Mouse (Mus musculus) kidney, adult 2 months (tissue): ENCODE results near the gene Fam163b. TPM values are rescaled to one million over a fixed set of nuclear protein-coding genes. Genes with fewer than 3 reads are reported as not detected.

Experiments
- DNase-seq: peaks from one replicate; pipeline ENCODE4 v3.0.0; 2021
- H3K27ac ChIP-seq: fragments of 200-500 bp; 2 replicates; pipeline ENCODE4 v1.5.1; 2012; ENCODE audit warnings: low read depth, low read length, control low read depth, inconsistent platforms; ENCODE audit not compliant: insufficient read depth
- H3K27me3 ChIP-seq: fragments of 200-500 bp; replicated peaks from 2 replicates; pipeline ENCODE4 v1.6.1; 2012; ENCODE audit warnings: mild to moderate bottlenecking, moderate library complexity, low read length, inconsistent platforms; ENCODE audit not compliant: control insufficient read depth, insufficient read depth
- H3K36me3 ChIP-seq: fragments of 200-500 bp; 2 replicates; pipeline ENCODE4 v1.6.1; 2012; ENCODE audit warnings: mild to moderate bottlenecking, moderate library complexity, low read length, inconsistent platforms; ENCODE audit not compliant: control insufficient read depth, insufficient read depth
- H3K4me1 ChIP-seq: fragments of 200-500 bp; 2 replicates; pipeline ENCODE4 v1.6.1; 2011; ENCODE audit warnings: low read length; ENCODE audit not compliant: control insufficient read depth, insufficient read depth
- H3K4me3 ChIP-seq: fragments of 200-500 bp; 2 replicates; pipeline ENCODE4 v1.5.1; 2011; ENCODE audit warnings: mild to moderate bottlenecking, low read depth, low read length, control low read depth; ENCODE audit not compliant: insufficient read depth
- CTCF ChIP-seq: fragments of 200-500 bp; conservative IDR thresholded peaks from 2 replicates; pipeline ENCODE4 v1.5.1; 2011; ENCODE audit warnings: low read depth, mild to moderate bottlenecking, control low read depth, low read length, moderate library complexity, mixed read lengths; ENCODE audit not compliant: insufficient read depth, insufficient read length
- POLR2A ChIP-seq: fragments of 200-500 bp; IDR thresholded peaks from one replicate; pipeline ENCODE4 v1.6.1; 2011; ENCODE audit warnings: low read depth, low read length, control low read depth
- WGBS: fragments of 180-500 bp; shearing (Covaris S2); methylation state at CpG from one replicate; pipeline ENCODE4 v1.1.7; 2018; 5-methylcytosine and 5-hydroxymethylcytosine counted together
- polyA plus RNA-seq: library from polyadenylated mRNA; depleted of rRNA; stranded (reverse); fragments of >200 nt; gene quantifications from 2 replicates; pipeline ENCODE4 v1.2.3, GENCODE M21; 2012; rRNA removed

The Fam163b gene
- polyA plus RNA-seq, 1 experiment = 0.38 TPM

- DNase-seq = no peak
- TF ChIP-seq POLR2A (no peak), CTCF (no peak)
- Histone ChIP-seq H3K27ac (no peak overlapping the region), H3K27me3 (no peaks in the 10 kb centered on the region), H3K4me1 (peaks cover 6% of the 10 kb centered on the region; the same call in 1 of the 2 replicates), H3K4me3 (no peak overlapping the region), H3K36me3 (no peaks in the 10 kb centered on the region)
- 87% methylated on average over 2 of the region's 2 CpGs for WGBS
These were observed 72.0 kb downstream of the Fam163b start for GRCm38 (mm10) chr2:27070247-27070813.

- Histone ChIP-seq H3K4me1 (peaks cover 3% of the 10 kb centered on the region; the same call in 1 of the 2 replicates), H3K4me3 (no peak overlapping the region), H3K27me3 (no peaks in the 10 kb centered on the region), H3K36me3 (no peaks in the 10 kb centered on the region), H3K27ac (no peak overlapping the region)
- WGBS = 70% methylated on average over 3 of the region's 3 CpGs
- DNase-seq = no peak
- TF ChIP-seq POLR2A = no peak
- TF ChIP-seq CTCF = no peak
These were observed 72.6 kb downstream of the Fam163b start for GRCm38 (mm10) chr2:27069646-27070045.

GRCm38 (mm10) chr2:27067996-27068395 lies 74.3 kb downstream of the Fam163b start:
- DNase-seq = no peak
- H3K36me3 ChIP-seq = no peaks in the 10 kb centered on the region
- no peak overlapping the region for H3K27ac ChIP-seq
- no peaks in the 10 kb centered on the region for H3K4me1 ChIP-seq
- WGBS = 69% methylated on average over 2 of the region's 2 CpGs
- TF ChIP-seq CTCF (no peak), POLR2A (no peak)
- no peak overlapping the region for H3K4me3 ChIP-seq
- no peaks in the 10 kb centered on the region for H3K27me3 ChIP-seq

GRCm38 (mm10) chr2:27067124-27067523 lies 75.2 kb downstream of the Fam163b start:
- no peak for DNase-seq
- Histone ChIP-seq H3K4me3 (no peak overlapping the region), H3K27me3 (no peaks in the 10 kb centered on the region), H3K36me3 (no peaks in the 10 kb centered on the region), H3K4me1 (peaks cover 3% of the 10 kb centered on the region; the same call in 1 of the 2 replicates), H3K27ac (no peak overlapping the region)
- WGBS = 88% methylated on average over 2 of the region's 2 CpGs
- no peak for TF ChIP-seq CTCF
- no peak for TF ChIP-seq POLR2A

Other genes starting within 250 kb of the Fam163b start
- 6.4 and 7.0 TPM in 2 replicates for gene Surf6, start 239.6 kb downstream of the Fam163b start, polyA plus RNA-seq
- gene Med22, start 231.8 kb downstream of the Fam163b start, polyA plus RNA-seq = 39.5 and 42.6 TPM in 2 replicates
- 805 and 948 TPM in 2 replicates for gene Rpl7a, start 231.7 kb downstream of the Fam163b start, polyA plus RNA-seq
- gene Surf2, start 226.1 kb downstream of the Fam163b start, polyA plus RNA-seq = 30.0 and 31.4 TPM in 2 replicates
- gene Surf1, start 226.0 kb downstream of the Fam163b start, polyA plus RNA-seq = 61.0 and 85.2 TPM in 2 replicates
- gene Surf4, start 208.6 kb downstream of the Fam163b start, polyA plus RNA-seq = 198 and 270 TPM in 2 replicates
- 0.16 TPM in 2 replicates for gene Stkld1, start 208.4 kb downstream of the Fam163b start, polyA plus RNA-seq
- gene Rexo4, start 178.1 kb downstream of the Fam163b start, polyA plus RNA-seq = 16.0 and 19.2 TPM in 2 replicates
- 0.77 and 0.94 TPM in 2 replicates for gene Adamts13, start 169.1 kb downstream of the Fam163b start, polyA plus RNA-seq
- gene Cacfd1, start 132.6 kb downstream of the Fam163b start, polyA plus RNA-seq = 70.2 and 72.7 TPM in 2 replicates
- 1.5 and 1.8 TPM in 2 replicates for gene Slc2a6, start 114.5 kb downstream of the Fam163b start, polyA plus RNA-seq
- gene Mymk, start 70.3 kb downstream of the Fam163b start, polyA plus RNA-seq = 0.09 and 0.16 TPM in 2 replicates
- gene Adamtsl2, start 63.1 kb downstream of the Fam163b start, polyA plus RNA-seq = 21.7 and 25.7 TPM in 2 replicates
- 3.1 and 10.1 TPM in 2 replicates for gene Dbh, start 22.7 kb upstream of the Fam163b start, polyA plus RNA-seq
- 232 and 278 TPM in 2 replicates for gene Sardh, start 105.8 kb upstream of the Fam163b start, polyA plus RNA-seq